Mouse (Mus musculus) right cerebral cortex, postnatal 36 days (tissue): ENCODE measurements around the gene Mrpl21.

Source experiments
- DNase-seq, 2 experiments: peaks; one replicate each; pipeline ENCODE4 v3.0.0; 2022; ENCODE audit warnings: low spot score in 2 of 2, mixed read lengths in 1 of 2

Mrpl21 gene

GRCm38 (mm10) chr19:3282572-3283467 is at the start of gene Mrpl21, which contains the start of gene Ighmbp2:
Gene Mrpl21 (plus strand): TSS chr19:3282901.
Gene Ighmbp2 (minus strand): TSS chr19:3283017.
- DNase-seq: peak; percentile 86

GRCm38 (mm10) chr19:3260016-3260415 is 22.7 kb upstream of the Mrpl21 start:
- no peak for DNase-seq

GRCm38 (mm10) chr19:3260591-3260990 is 22.1 kb upstream of the Mrpl21 start:
- no peak for DNase-seq

GRCm38 (mm10) chr19:3261336-3261735 is 21.4 kb upstream of the Mrpl21 start:
- DNase-seq: no peak

GRCm38 (mm10) chr19:3261764-3262525 is 20.8 kb upstream of the Mrpl21 start:
- peak in 1 of 2 experiments; percentile 0 for DNase-seq

GRCm38 (mm10) chr19:3264348-3264747 is 18.4 kb upstream of the Mrpl21 start:
- peak in 1 of 2 experiments; percentile 0 for DNase-seq

GRCm38 (mm10) chr19:3265180-3265579 is 17.5 kb upstream of the Mrpl21 start:
- no peak for DNase-seq

GRCm38 (mm10) chr19:3266136-3266535 is 16.6 kb upstream of the Mrpl21 start:
- DNase-seq: no peak

GRCm38 (mm10) chr19:3266676-3267075 is 16.0 kb upstream of the Mrpl21 start:
- peak in 1 of 2 experiments; percentile 0 for DNase-seq

GRCm38 (mm10) chr19:3267340-3267739 is 15.4 kb upstream of the Mrpl21 start:
- DNase-seq: peak in 1 of 2 experiments; percentile 0

- peak in 1 of 2 experiments; percentile 0 for DNase-seq
These were observed 14.3 kb upstream of the Mrpl21 start for GRCm38 (mm10) chr19:3268218-3268980.

- no peak for DNase-seq
These were observed 13.4 kb upstream of the Mrpl21 start for GRCm38 (mm10) chr19:3269279-3269678.

- peak in 1 of 2 experiments; percentile 34 for DNase-seq
These were observed 12.9 kb upstream of the Mrpl21 start for GRCm38 (mm10) chr19:3269803-3270202.

GRCm38 (mm10) chr19:3271366-3271765 is 11.3 kb upstream of the Mrpl21 start:
- no peak for DNase-seq

- DNase-seq: no peak
These were observed 9.4 kb upstream of the Mrpl21 start for GRCm38 (mm10) chr19:3273331-3273730.

GRCm38 (mm10) chr19:3275744-3276365 is 6.8 kb upstream of the Mrpl21 start:
- no peak for DNase-seq

- no peak for DNase-seq
These were observed 815 bp upstream of the Mrpl21 start for GRCm38 (mm10) chr19:3281886-3282285.

- DNase-seq: no peak
These were observed 6.3 kb downstream of the Mrpl21 start for GRCm38 (mm10) chr19:3289006-3289405.

- peak in 1 of 2 experiments; percentile 41 for DNase-seq
These were observed 9.3 kb downstream of the Mrpl21 start for GRCm38 (mm10) chr19:3292028-3292427.

GRCm38 (mm10) chr19:3292993-3293392 is 10.3 kb downstream of the Mrpl21 start:
- DNase-seq: no peak

GRCm38 (mm10) chr19:3295245-3295644 is 12.5 kb downstream of the Mrpl21 start:
- no peak for DNase-seq
